Mouse (Mus musculus): Measurements from ENCODE around the gene Arhgap45.
A peak's percentile ranks its signal among the peaks of the same experiment; 100 is the strongest.

- TF ChIP-seq CTCF (IDR thresholded peaks at IDR 0.05; ENCODE audit: insufficient read depth, low read length) (no peak), POLR2A (IDR thresholded peaks at IDR 0.05; ENCODE audit: borderline replicate concordance, extremely low read depth, low read depth, low read length) (0 out of 2 replicates have a peak, but pooled peaks have one; percentile 3)
Observed at GRCm38 (mm10) chr10:80035686-80036085, 19.2 kb downstream of the Arhgap45 start.

Measured in lung, adult 2 months (tissue).